Mouse (Mus musculus) gonadal fat pad, adult 2 months (tissue): ENCODE results near the gene Mrpl27. TPM values are rescaled to one million over a fixed set of nuclear protein-coding genes. Genes with fewer than 3 reads are reported as not detected.

ENCODE experiments used
- polyA plus RNA-seq: library from polyadenylated mRNA; depleted of rRNA; stranded (reverse); fragments of >200 nt; gene quantifications from 2 replicates; pipeline ENCODE4 v1.2.3, GENCODE M21; 2012; rRNA removed

Gene Mrpl27
- polyA plus RNA-seq, 1 experiment: 73.0 TPM

Other genes starting within 250 kb of the Mrpl27 start
- 12.6 and 15.6 TPM in 2 replicates for gene Cacna1g, start 179.6 kb upstream of the Mrpl27 start, polyA plus RNA-seq
- 4.4 and 7.0 TPM in 2 replicates for gene Spata20, start 167.6 kb upstream of the Mrpl27 start, polyA plus RNA-seq
- 15.0 and 16.5 TPM in 2 replicates for gene Epn3, start 153.8 kb upstream of the Mrpl27 start, polyA plus RNA-seq
- 6.4 and 6.7 TPM in 2 replicates for gene Mycbpap, start 132.0 kb upstream of the Mrpl27 start, polyA plus RNA-seq
- gene Rsad1, start 104.5 kb upstream of the Mrpl27 start, polyA plus RNA-seq: 7.2 and 8.9 TPM in 2 replicates
- 1.6 and 4.7 TPM in 2 replicates for gene Chad, start 88.7 kb upstream of the Mrpl27 start, polyA plus RNA-seq
- gene Acsf2, start 51.9 kb upstream of the Mrpl27 start, polyA plus RNA-seq: 17.7 and 19.6 TPM in 2 replicates
- 91.7 and 108 TPM in 2 replicates for gene Lrrc59, start 24.0 kb upstream of the Mrpl27 start, polyA plus RNA-seq
- gene Eme1, start 197 bp downstream of the Mrpl27 start, polyA plus RNA-seq: 0.28 and 0.66 TPM in 2 replicates
- 24.0 and 26.6 TPM in 2 replicates for gene Xylt2, start 23.7 kb downstream of the Mrpl27 start, polyA plus RNA-seq
- gene Gm11541, start 50.7 kb downstream of the Mrpl27 start, polyA plus RNA-seq: 0.06 TPM in 1 of 2 replicates, not detected in the other
- 0.13 and 0.19 TPM in 2 replicates for gene Cdc34b, start 88.0 kb downstream of the Mrpl27 start, polyA plus RNA-seq
- gene Tmem92, start 128.9 kb downstream of the Mrpl27 start, polyA plus RNA-seq: not detected in 2 replicates